Mouse (Mus musculus) heart, postnatal 14 days (tissue): Measurements from ENCODE around the gene Gm49388. TPM values are rescaled to one million over a fixed set of nuclear protein-coding genes. Genes with fewer than 3 reads are reported as not detected.

Experiments
- DNase-seq, 2 experiments: peaks; one replicate each; pipeline ENCODE4 v3.0.0; 2021 to 2022
- intact Hi-C: fragments of 180-260 bp; cut with DNase I; formaldehyde crosslinking; loops from one replicate; pipeline ENCODE4 v1.15.1; 2025
- total RNA-seq, 2 experiments: library from RNA; stranded (reverse); gene quantifications; 2 replicates each; pipeline ENCODE4 v1.2.3; 2021

Gene Gm49388
- total RNA-seq, 2 experiments from 2014 or later = 2.7 to 3.0 TPM

- DNase-seq = no peak
- intact Hi-C loops = loop anchor here (1.0 to 2.0 kb wide), 4 partner anchors 17 to 137 kb away; partner anchors contain the start of genes Zfp646 and Zfp668
Measured at GRCm38 (mm10) chr7:127799738-127800137, 14.3 kb downstream of the Gm49388 start.

GRCm38 (mm10) chr7:127800435-127801009 lies 15.1 kb downstream of the Gm49388 start, which contains the start of gene Hsd3b7:
Gene Hsd3b7, plus strand, starts transcription at chr7:127800604.
- peak; percentile 95 to 96 for DNase-seq
- intact Hi-C loops = loop anchor here (1.0 kb wide), 3 partner anchors 16 to 76 kb away; partner anchors contain the start of genes Zfp646 and Zfp668

- intact Hi-C loops = no loop called here
- DNase-seq = peak in 1 of 2 experiments; percentile 28
Measured at GRCm38 (mm10) chr7:127801010-127801621, 15.7 kb downstream of the Gm49388 start.

- intact Hi-C loops = no loop called here
- no peak for DNase-seq
Measured at GRCm38 (mm10) chr7:127802313-127802712, 16.9 kb downstream of the Gm49388 start.

GRCm38 (mm10) chr7:127808821-127809220 lies 23.4 kb downstream of the Gm49388 start:
- DNase-seq = no peak
- intact Hi-C loops = no loop called here

GRCm38 (mm10) chr7:127809846-127810245 lies 24.4 kb downstream of the Gm49388 start:
- DNase-seq = no peak
- intact Hi-C loops = no loop called here

GRCm38 (mm10) chr7:127810650-127811049 lies 25.2 kb downstream of the Gm49388 start:
- intact Hi-C loops = no loop called here
- no peak for DNase-seq

- DNase-seq = no peak
- intact Hi-C loops = no loop called here
Measured at GRCm38 (mm10) chr7:127811240-127811639, 25.8 kb downstream of the Gm49388 start.

- intact Hi-C loops = no loop called here
- no peak for DNase-seq
Measured at GRCm38 (mm10) chr7:127812292-127812691, 26.9 kb downstream of the Gm49388 start.

GRCm38 (mm10) chr7:127813821-127814220 lies 28.4 kb downstream of the Gm49388 start:
- DNase-seq = peak in 1 of 2 experiments; percentile 28
- intact Hi-C loops = no loop called here

- peak; percentile 83 to 87 for DNase-seq
- intact Hi-C loops = no loop called here
Measured at GRCm38 (mm10) chr7:127814241-127814921, 29.0 kb downstream of the Gm49388 start.

- no peak for DNase-seq
- intact Hi-C loops = no loop called here
Measured at GRCm38 (mm10) chr7:127815116-127815665, 29.8 kb downstream of the Gm49388 start.

- intact Hi-C loops = loop anchor here (1.0 to 2.0 kb wide), 2 partner anchors 16 to 23 kb away; partner anchors contain the start of gene Hsd3b7
- peak; percentile 59 to 61 for DNase-seq
Measured at GRCm38 (mm10) chr7:127815954-127816821, 30.8 kb downstream of the Gm49388 start.

- no peak for DNase-seq
- intact Hi-C loops = loop anchor here (2.0 kb wide), 1 partner anchor 22 kb away; no protein-coding TSS in a partner anchor
Measured at GRCm38 (mm10) chr7:127817053-127817452, 31.6 kb downstream of the Gm49388 start.

- DNase-seq = no peak
- intact Hi-C loops = loop anchor here (2.0 kb wide), 1 partner anchor 21 kb away; no protein-coding TSS in a partner anchor
Measured at GRCm38 (mm10) chr7:127817776-127818175, 32.4 kb downstream of the Gm49388 start.

GRCm38 (mm10) chr7:127820836-127821509 lies 35.6 kb downstream of the Gm49388 start:
- intact Hi-C loops = no loop called here
- DNase-seq = no peak

- intact Hi-C loops = no loop called here
- no peak for DNase-seq
Measured at GRCm38 (mm10) chr7:127822494-127822893, 37.1 kb downstream of the Gm49388 start.

- intact Hi-C loops = no loop called here
- no peak for DNase-seq
Measured at GRCm38 (mm10) chr7:127823236-127824171, 38.1 kb downstream of the Gm49388 start.
